ENCODE assay signal across 9 mouse cellular contexts in genomic region chr11:118534382-118535092, GRCm38 (mm10). TPM values are rescaled to one million over a fixed set of nuclear protein-coding genes. Genes with fewer than 3 reads are reported as not detected.
DNase-seq lines count a peak whose midpoint lies in the region; ATAC-seq lines count a peak whose summit lies in the region.
"Had no signal": no experiment of that assay in that cellular context is flagged by ENCODE, and none has a peak within 500 bp of the region (broad histone marks: within the 10 kb centered on the region; RNA-seq: fewer than 3 reads in every experiment).

No protein-coding gene starts in this region.

- peaks cover 18% of the 10 kb centered on the region; the same call in 1 of the 2 replicates for H3K27me3 ChIP-seq in embryonic facial prominence, embryonic 10.5 days (replicated peaks; ENCODE audit: low read depth, poor library complexity, severe bottlenecking)
- no peaks in the 10 kb centered on the region for H3K27me3 ChIP-seq in neural tube, embryonic 15.5 days (replicated peaks)

- no peak overlapping the region for H3K4me2 ChIP-seq in neural tube, embryonic 15.5 days
- H3K4me2 ChIP-seq: heart, embryonic 15.5 days had no signal

- H3K4me3 ChIP-seq in embryonic facial prominence, embryonic 10.5 days = no peak overlapping the region
- no peak overlapping the region for H3K4me3 ChIP-seq in neural tube, embryonic 15.5 days (replicated peaks)
- H3K4me3 ChIP-seq: heart, embryonic 15.5 days had no signal

- DNase-seq in cerebellum, postnatal 4 days (ENCODE audit: low spot score in 2 of 2) = peak; percentile 50 to 66
- DNase-seq in cerebellum, adult 11-12 months = no peak
- DNase-seq in right cerebral cortex, postnatal 4 days = peak; percentile 44
- DNase-seq in right cerebral cortex, postnatal 36 days (ENCODE audit: low spot score in 2 of 2) = no peak
- DNase-seq in embryonic facial prominence, embryonic 10.5 days (ENCODE audit: low spot score) = peak; percentile 79
- peak; percentile 78 for DNase-seq in kidney, postnatal 10 days

- no peak overlapping the region for H3K9ac ChIP-seq in neural tube, embryonic 15.5 days (replicated peaks)
- H3K9ac ChIP-seq: heart, embryonic 15.5 days had no signal

- no peaks in the 10 kb centered on the region for H3K9me3 ChIP-seq in embryonic facial prominence, embryonic 10.5 days
- no peaks in the 10 kb centered on the region for H3K9me3 ChIP-seq in neural tube, embryonic 15.5 days (replicated peaks)
- H3K9me3 ChIP-seq: heart, embryonic 15.5 days had no signal

- ATAC-seq in neural tube, embryonic 15.5 days (ENCODE audit: low FRiP score) = 0 out of 2 replicates have a peak, but pooled peaks have one; percentile 30
- no peak for ATAC-seq in frontal cortex, adult (ENCODE audit: low TSS enrichment)

- 30% methylated on average over 18 of the region's 18 CpGs for WGBS in embryonic facial prominence, embryonic 10.5 days
- WGBS in neural tube, embryonic 15.5 days = 30% methylated on average over 18 of the region's 18 CpGs

- no peaks in the 10 kb centered on the region for H3K36me3 ChIP-seq in embryonic facial prominence, embryonic 10.5 days (replicated peaks)
- H3K36me3 ChIP-seq in neural tube, embryonic 15.5 days = no peaks in the 10 kb centered on the region
- H3K36me3 ChIP-seq: heart, embryonic 15.5 days had no signal

- peaks cover 46% of the 10 kb centered on the region for H3K4me1 ChIP-seq in embryonic facial prominence, embryonic 10.5 days
- peaks cover 64% of the 10 kb centered on the region for H3K4me1 ChIP-seq in neural tube, embryonic 15.5 days

- no peak overlapping the region for H3K27ac ChIP-seq in embryonic facial prominence, embryonic 10.5 days (replicated peaks)
- H3K27ac ChIP-seq in neural tube, embryonic 15.5 days (replicated peaks) = 0 out of 2 replicates have a peak overlapping the region, but pooled peaks have one; percentile 37
- H3K27ac ChIP-seq: heart, embryonic 15.5 days had no signal

RNA-seq across cellular contexts. Expression of gene Engase, which starts 57.9 kb away (rescaled TPM):
- 7.9 and 8.5 TPM in 2 replicates for polyA plus RNA-seq in embryonic facial prominence, embryonic 10.5 days (2016; fragmentation: Nextera tagmentation; extraction: Ambion mirVana)
- 7.1 and 8.7 TPM in 2 replicates for polyA plus RNA-seq in neural tube, embryonic 15.5 days (2015; fragmentation: Nextera tagmentation; extraction: Ambion mirVana)

Comparison
In these comparisons a context has a peak if more than half of its experiments do, and no peak if none do; other contexts are left out.
1. DNase-seq: peak in cerebellum, postnatal 4 days (2 of 2), right cerebral cortex, postnatal 4 days (single experiment), embryonic facial prominence, embryonic 10.5 days (single experiment) and kidney, postnatal 10 days (single experiment); none in cerebellum, adult 11-12 months (single experiment) and right cerebral cortex, postnatal 36 days (0 of 2).